15 mouse cellular contexts compared by ENCODE assay signal in genomic region chr7:35651583-35652270, GRCm38 (mm10). TPM values are rescaled to one million over a fixed set of nuclear protein-coding genes. Genes with fewer than 3 reads are reported as not detected.
DNase-seq lines count a peak whose midpoint lies in the region; ATAC-seq and TF ChIP-seq lines count a peak whose summit lies in the region.
"Had no signal": no experiment of that assay in that cellular context is flagged by ENCODE, and none has a peak within 500 bp of the region (broad histone marks: within the 10 kb centered on the region; RNA-seq: fewer than 3 reads in every experiment).

No protein-coding gene starts in this region.

- DNase-seq in forebrain, postnatal 0 days, result no peak
- no peak for DNase-seq in lung, embryonic 14.5 days
- DNase-seq in lung, postnatal 14 days, result no peak
- peak; percentile 59 for DNase-seq in MEL (ENCODE audit: low read depth, low spot score)
- peak; percentile 32 for DNase-seq in splenic B cell, adult 2 months (ENCODE audit: low read depth, low spot score)
- no peak for DNase-seq in urinary bladder, adult 2 months (ENCODE audit: low spot score)
- DNase-seq in cerebellum, adult 11-12 months, result no peak
- DNase-seq: adrenal gland, adult 8-10 months; cerebellum, adult 9-11 months; kidney, adult 2 months; lung, adult 2 months had no signal

- no peak for TF ChIP-seq POLR2A in MEL (IDR thresholded peaks at IDR 0.05; ENCODE audit: control insufficient read depth in 1 of 2, insufficient read depth in 1 of 2, low read depth in 1 of 2, low read length in 2 of 2, poor library complexity in 1 of 2)

- no peak overlapping the region for H3K27ac ChIP-seq in forebrain, postnatal 0 days (ENCODE audit: low read depth, low read length)
- no peak overlapping the region for H3K27ac ChIP-seq in forebrain, embryonic 16.5 days (ENCODE audit: low read length)
- no peak overlapping the region for H3K27ac ChIP-seq in lung, embryonic 14.5 days (ENCODE audit: low read depth)
- no peak overlapping the region for H3K27ac ChIP-seq in MEL (ENCODE audit: control insufficient read depth, low read depth, low read length)
- H3K27ac ChIP-seq: heart, embryonic 15.5 days; hindbrain, embryonic 13.5 days had no signal

- no peak overlapping the region for H3K4me2 ChIP-seq in forebrain, postnatal 0 days (ENCODE audit: low read depth)
- no peak overlapping the region for H3K4me2 ChIP-seq in forebrain, embryonic 16.5 days (ENCODE audit: low read length)
- no peak overlapping the region for H3K4me2 ChIP-seq in lung, embryonic 14.5 days
- H3K4me2 ChIP-seq: heart, embryonic 15.5 days; hindbrain, embryonic 13.5 days had no signal

- H3K4me3 ChIP-seq in forebrain, postnatal 0 days (ENCODE audit: low read depth, low read length), result no peak overlapping the region
- H3K4me3 ChIP-seq in forebrain, embryonic 16.5 days (replicated peaks; ENCODE audit: low read length), result no peak overlapping the region
- H3K4me3 ChIP-seq in lung, embryonic 14.5 days (ENCODE audit: low read depth, low read length), result no peak overlapping the region
- H3K4me3 ChIP-seq in MEL (ENCODE audit: control insufficient read depth in 1 of 2, insufficient read depth in 1 of 2, low read depth in 2 of 2, low read length in 2 of 2), result no peak overlapping the region
- H3K4me3 ChIP-seq: erythroblast, embryonic 14.5 days; heart, embryonic 15.5 days; hindbrain, embryonic 13.5 days had no signal

- TF ChIP-seq EP300 in MEL (IDR thresholded peaks at IDR 0.05; ENCODE audit: low read depth in 1 of 2, low read length in 2 of 2), result no peak

- no peak for ATAC-seq in forebrain, postnatal 0 days
- no peak for ATAC-seq in forebrain, embryonic 16.5 days
- no peak for ATAC-seq in lung, embryonic 14.5 days (ENCODE audit: insufficient read depth)

- H3K27me3 ChIP-seq in forebrain, postnatal 0 days (ENCODE audit: insufficient read depth, low read length), result no peaks in the 10 kb centered on the region
- no peaks in the 10 kb centered on the region for H3K27me3 ChIP-seq in forebrain, embryonic 16.5 days (replicated peaks; ENCODE audit: control insufficient read depth, insufficient read depth, low read length)
- H3K27me3 ChIP-seq in lung, embryonic 14.5 days (ENCODE audit: insufficient read depth, low read length), result no peaks in the 10 kb centered on the region
- H3K27me3 ChIP-seq in MEL (ENCODE audit: control insufficient read depth in 1 of 2, insufficient read depth in 2 of 2, low read length in 2 of 2), result no peaks in the 10 kb centered on the region
- H3K27me3 ChIP-seq in splenic B cell, adult 2 months (ENCODE audit: control insufficient read depth, insufficient read depth, low read length, poor library complexity, severe bottlenecking), result no peaks in the 10 kb centered on the region
- H3K27me3 ChIP-seq: heart, embryonic 15.5 days; hindbrain, embryonic 13.5 days had no signal

- peaks cover 5% of the 10 kb centered on the region for H3K79me2 ChIP-seq in MEL (ENCODE audit: control insufficient read depth, insufficient read depth, low read length, poor library complexity)

- TF ChIP-seq RAD21 in MEL (IDR thresholded peaks at IDR 0.05; ENCODE audit: low read depth, low read length), result no peak

- H3K4me1 ChIP-seq in forebrain, postnatal 0 days (ENCODE audit: insufficient read depth), result no peaks in the 10 kb centered on the region
- H3K4me1 ChIP-seq in forebrain, embryonic 16.5 days (replicated peaks; ENCODE audit: control insufficient read depth, insufficient read depth, low read length), result peaks cover 6% of the 10 kb centered on the region
- no peaks in the 10 kb centered on the region for H3K4me1 ChIP-seq in lung, embryonic 14.5 days (ENCODE audit: insufficient read depth)
- H3K4me1 ChIP-seq in MEL (ENCODE audit: control insufficient read depth in 1 of 2, insufficient read depth in 2 of 2, low read length in 2 of 2), result peaks cover 2 to 11% of the 10 kb centered on the region in 2 experiments
- H3K4me1 ChIP-seq: heart, embryonic 15.5 days had no signal

- no peaks in the 10 kb centered on the region for H3K9me3 ChIP-seq in forebrain, postnatal 0 days (ENCODE audit: low read length)
- no peaks in the 10 kb centered on the region for H3K9me3 ChIP-seq in forebrain, embryonic 16.5 days (ENCODE audit: control insufficient read depth, low read length)
- no peaks in the 10 kb centered on the region for H3K9me3 ChIP-seq in lung, embryonic 14.5 days (ENCODE audit: low read depth, low read length)
- H3K9me3 ChIP-seq in MEL (replicated peaks; ENCODE audit: insufficient read depth, low read length), result no peaks in the 10 kb centered on the region
- H3K9me3 ChIP-seq: heart, embryonic 15.5 days; hindbrain, embryonic 13.5 days had no signal

- no peaks in the 10 kb centered on the region for H3K36me3 ChIP-seq in forebrain, postnatal 0 days (ENCODE audit: insufficient read depth)
- no peaks in the 10 kb centered on the region for H3K36me3 ChIP-seq in forebrain, embryonic 16.5 days (ENCODE audit: control insufficient read depth, insufficient read depth)
- no peaks in the 10 kb centered on the region for H3K36me3 ChIP-seq in lung, embryonic 14.5 days (ENCODE audit: insufficient read depth)
- peaks cover 0 to 10% of the 10 kb centered on the region in 2 experiments; a peak in 2 of 4 replicates for H3K36me3 ChIP-seq in MEL (ENCODE audit: control insufficient read depth in 1 of 2, insufficient read depth in 2 of 2, low read length in 2 of 2)
- H3K36me3 ChIP-seq in splenic B cell, adult 2 months (ENCODE audit: control insufficient read depth, insufficient read depth, low read length, poor library complexity, severe bottlenecking), result no peaks in the 10 kb centered on the region
- H3K36me3 ChIP-seq: heart, embryonic 15.5 days; hindbrain, embryonic 13.5 days had no signal

- TF ChIP-seq CTCF in forebrain, postnatal 0 days (IDR thresholded peaks at IDR 0.05; ENCODE audit: low read depth), result peak; percentile 40; the same call in 1 of the 2 replicates
- 0 out of 2 replicates have a peak, but pooled peaks have one; percentile 7 for TF ChIP-seq CTCF in lung, embryonic 14.5 days (IDR thresholded peaks at IDR 0.05; ENCODE audit: low read depth)
- TF ChIP-seq CTCF in MEL (IDR thresholded peaks at IDR 0.05 in 2 of 3, conservative IDR thresholded peaks at IDR 0.05 in 1 of 3; ENCODE audit: control insufficient read depth in 1 of 3, insufficient read depth in 1 of 3, low read depth in 2 of 3, low read length in 3 of 3, poor library complexity in 1 of 3, severe bottlenecking in 1 of 3), result peak; percentile 36 to 51 (median 48); a peak in 5 of 6 replicates

- WGBS in forebrain, postnatal 0 days, result 83% methylated on average over 10 of the region's 10 CpGs
- WGBS in forebrain, embryonic 16.5 days, result 83% methylated on average over 10 of the region's 10 CpGs
- WGBS in lung, embryonic 14.5 days, result 79% methylated on average over 10 of the region's 10 CpGs

- H3K9ac ChIP-seq in forebrain, postnatal 0 days, result no peak overlapping the region
- H3K9ac ChIP-seq in forebrain, embryonic 16.5 days (replicated peaks; ENCODE audit: low read depth, low read length), result no peak overlapping the region
- H3K9ac ChIP-seq in lung, embryonic 14.5 days, result no peak overlapping the region
- no peak overlapping the region for H3K9ac ChIP-seq in MEL (ENCODE audit: control insufficient read depth, low read depth, low read length, poor library complexity, severe bottlenecking)
- H3K9ac ChIP-seq: heart, embryonic 15.5 days; hindbrain, embryonic 13.5 days had no signal

TF ChIP-seq in MEL, 35 proteins besides CTCF, POLR2A, EP300 and RAD21:
- no peak for TF ChIP-seq CHD2 (IDR thresholded peaks at IDR 0.05; ENCODE audit: low read length)
- TF ChIP-seq ETS1 (IDR thresholded peaks at IDR 0.05; ENCODE audit: low read depth, low read length), result no peak
- TF ChIP-seq NRF1 (IDR thresholded peaks at IDR 0.05; ENCODE audit: insufficient read depth, low read depth, low read length, poor library complexity, severe bottlenecking), result no peak
- TF ChIP-seq MAX (IDR thresholded peaks at IDR 0.05; ENCODE audit: low read length), result no peak
- TF ChIP-seq SMC3 (IDR thresholded peaks at IDR 0.05; ENCODE audit: low read depth, low read length), result no peak

RNA-seq across cellular contexts. Expression of gene Pdcd5, which starts 4.4 kb away (rescaled TPM):
- total RNA-seq in forebrain, postnatal 0 days (2014; rRNA removed), result 91.6 and 154 TPM in 2 replicates
- polyA plus RNA-seq in forebrain, postnatal 0 days (2015; fragmentation: Nextera tagmentation; extraction: Ambion mirVana), result 228 and 295 TPM in 2 replicates
- 200 and 235 TPM in 2 replicates for polyA plus RNA-seq in forebrain, embryonic 16.5 days (2015; fragmentation: Nextera tagmentation; extraction: Ambion mirVana)
- 266 and 281 TPM in 2 replicates for polyA plus RNA-seq in lung, embryonic 14.5 days (2014; fragmentation: Nextera tagmentation; extraction: Ambion mirVana)
- total RNA-seq in MEL (2012; rRNA removed), result 221 and 232 TPM in 2 replicates
- 1,000 to 10,000 TPM in 1 of 2 experiments, 100 to 1,000 TPM in 1; 118 to 1,267 TPM for polyA plus RNA-seq in MEL (2012; ENCODE audit: insufficient read depth in 1 of 2, insufficient read length in 2 of 2, low read depth in 1 of 2, low replicate concordance in 2 of 2, missing spikeins in 1 of 2)
- polyA plus RNA-seq in urinary bladder, adult 2 months (2012; rRNA removed), result 117 and 120 TPM in 2 replicates

Comparison
In these comparisons a context has a peak if more than half of its experiments do, and no peak if none do; other contexts are left out.
1. DNase-seq: peak in MEL (single experiment) and splenic B cell, adult 2 months (single experiment); none in forebrain, postnatal 0 days (single experiment), lung, embryonic 14.5 days (single experiment), lung, postnatal 14 days (single experiment), urinary bladder, adult 2 months (single experiment) and cerebellum, adult 11-12 months (single experiment).
2. Peak in every context shown above with its lines, with median percentiles within 50 percentile points of each other: CTCF ChIP-seq.